Mouse (Mus musculus) MEL (cell line): ENCODE measurements around the gene Supt4a. TPM values are rescaled to one million over a fixed set of nuclear protein-coding genes. Genes with fewer than 3 reads are reported as not detected.

Source experiments
- DNase-seq: peaks from one replicate; pipeline ENCODE4 v3.0.0; 2011; ENCODE audit warnings: low read depth, low spot score
- H3K27ac ChIP-seq: 2 replicates; pipeline ENCODE4 v1.5.1; 2012; ENCODE audit warnings: low read depth, mild to moderate bottlenecking, control low read depth, low read length, moderate library complexity; ENCODE audit not compliant: control insufficient read depth
- H3K27me3 ChIP-seq, 2 experiments: fragments of 150-350 bp in 1 of 2; sonication (generic) in 1 of 2; 2 replicates each; pipeline ENCODE4 v1.6.1; 2012; ENCODE audit warnings: low read length in 2 of 2, mild to moderate bottlenecking in 2 of 2, improper control_type of control experiment in 1 of 2, moderate library complexity in 1 of 2; ENCODE audit not compliant: insufficient read depth in 2 of 2, control insufficient read depth in 1 of 2
- H3K36me3 ChIP-seq, 2 experiments: 2 replicates each; pipeline ENCODE4 v1.6.1; 2012 to 2014; ENCODE audit warnings: low read length in 2 of 2, improper control_type of control experiment in 1 of 2, inconsistent platforms in 1 of 2, mild to moderate bottlenecking in 1 of 2; ENCODE audit not compliant: insufficient read depth in 2 of 2, control insufficient read depth in 1 of 2
- H3K4me1 ChIP-seq, 2 experiments: fragments of 150-350 bp in 1 of 2; sonication (generic) in 1 of 2; 2 replicates each; pipeline ENCODE4 v1.6.1; 2012; ENCODE audit warnings: low read length in 2 of 2, improper control_type of control experiment in 1 of 2, mild to moderate bottlenecking in 1 of 2; ENCODE audit not compliant: insufficient read depth in 2 of 2, control insufficient read depth in 1 of 2
- H3K4me3 ChIP-seq, 2 experiments: fragments of 150-350 bp in 1 of 2; sonication (generic) in 1 of 2; 2 replicates each; pipeline ENCODE4 v1.5.1; 2012; ENCODE audit warnings: low read depth in 2 of 2, low read length in 2 of 2, mild to moderate bottlenecking in 2 of 2, moderate library complexity in 2 of 2, control low read depth in 1 of 2, improper control_type of control experiment in 1 of 2; ENCODE audit not compliant: control insufficient read depth in 1 of 2, insufficient read depth in 1 of 2
- H3K79me2 ChIP-seq: 2 replicates; pipeline ENCODE4 v1.6.1; 2012; ENCODE audit warnings: mild to moderate bottlenecking, low read length, moderate library complexity; ENCODE audit not compliant: control insufficient read depth, poor library complexity, insufficient read depth
- H3K9ac ChIP-seq: 2 replicates; pipeline ENCODE4 v1.6.1; 2012; ENCODE audit warnings: low read depth, mild to moderate bottlenecking, control low read depth, low read length, moderate library complexity; ENCODE audit not compliant: control insufficient read depth, poor library complexity, severe bottlenecking
- H3K9me3 ChIP-seq: fragments of 150-350 bp; sonication (generic); replicated peaks from 2 replicates; pipeline ENCODE4 v1.6.1; 2012; ENCODE audit warnings: mild to moderate bottlenecking, low read length, improper control_type of control experiment, moderate library complexity; ENCODE audit not compliant: insufficient read depth
- CHD2 ChIP-seq: IDR thresholded peaks from 2 replicates; pipeline ENCODE4 v1.6.1; 2011; ENCODE audit warnings: low read length, improper control_type of control experiment
- E2F4 ChIP-seq: IDR thresholded peaks from 2 replicates; pipeline ENCODE4 v1.6.1; 2011; ENCODE audit warnings: low read depth, low read length, improper control_type of control experiment, borderline replicate concordance
- GABPA ChIP-seq: IDR thresholded peaks from 2 replicates; pipeline ENCODE4 v1.6.1; 2012; ENCODE audit warnings: low read depth, mild to moderate bottlenecking, inconsistent platforms, low read length, improper control_type of control experiment, moderate library complexity
- JUND ChIP-seq: IDR thresholded peaks from 2 replicates; pipeline ENCODE4 v1.6.1; 2011; ENCODE audit warnings: low read depth, mild to moderate bottlenecking, improper control_type of control experiment, low read length
- KAT2A ChIP-seq: conservative IDR thresholded peaks from 2 replicates; pipeline ENCODE4 v1.6.1; 2012; ENCODE audit warnings: low read depth, low read length, improper control_type of control experiment, inconsistent platforms
- MAX ChIP-seq: IDR thresholded peaks from 2 replicates; pipeline ENCODE4 v1.6.1; 2011; ENCODE audit warnings: low read length, improper control_type of control experiment
- MEF2A ChIP-seq: IDR thresholded peaks from 2 replicates; pipeline ENCODE4 v1.6.1; 2014; ENCODE audit warnings: low read depth, mild to moderate bottlenecking, inconsistent platforms, low read length, improper control_type of control experiment; ENCODE audit not compliant: poor library complexity, insufficient replicate concordance, severe bottlenecking; ENCODE audit errors: extremely low read depth
- MXI1 ChIP-seq: IDR thresholded peaks from 2 replicates; pipeline ENCODE4 v1.6.1; 2011; ENCODE audit warnings: mild to moderate bottlenecking, low read depth, low read length, improper control_type of control experiment
- MYB ChIP-seq: IDR thresholded peaks from 2 replicates; pipeline ENCODE4 v1.6.1; 2011; ENCODE audit warnings: mild to moderate bottlenecking, low read depth, low read length, improper control_type of control experiment
- NELFE ChIP-seq: IDR thresholded peaks from 2 replicates; pipeline ENCODE4 v1.6.1; 2011; ENCODE audit warnings: low read depth, low read length, improper control_type of control experiment
- NRF1 ChIP-seq: IDR thresholded peaks from 2 replicates; pipeline ENCODE4 v1.6.1; 2014; ENCODE audit warnings: low read depth, mild to moderate bottlenecking, inconsistent platforms, low read length, improper control_type of control experiment, moderate library complexity; ENCODE audit not compliant: poor library complexity, insufficient read depth, severe bottlenecking
- POLR2A ChIP-seq, 2 experiments: IDR thresholded peaks; 2 replicates each; pipeline ENCODE4 v1.6.1; 2011 to 2012; ENCODE audit warnings: low read length in 2 of 2, mild to moderate bottlenecking in 2 of 2, control low read depth in 1 of 2, improper control_type of control experiment in 1 of 2, low read depth in 1 of 2, moderate library complexity in 1 of 2; ENCODE audit not compliant: control insufficient read depth in 1 of 2, insufficient read depth in 1 of 2, poor library complexity in 1 of 2
- POLR2AphosphoS5 ChIP-seq: IDR thresholded peaks from 2 replicates; pipeline ENCODE4 v1.6.1; 2012; ENCODE audit warnings: low read depth, borderline replicate concordance, mild to moderate bottlenecking, inconsistent platforms, low read length, moderate library complexity, mixed read lengths
- RAD21 ChIP-seq: IDR thresholded peaks from 2 replicates; pipeline ENCODE4 v1.6.1; 2011; ENCODE audit warnings: mild to moderate bottlenecking, low read depth, low read length, improper control_type of control experiment
- RCOR1 ChIP-seq: IDR thresholded peaks from 2 replicates; pipeline ENCODE4 v1.6.1; 2012; ENCODE audit warnings: low read depth, mild to moderate bottlenecking, inconsistent platforms, low read length, improper control_type of control experiment
- TAL1 ChIP-seq: IDR thresholded peaks from 2 replicates; pipeline ENCODE4 v1.6.1; 2012; ENCODE audit warnings: mild to moderate bottlenecking, inconsistent platforms, low read length, moderate library complexity, mixed read lengths
- TBP ChIP-seq: IDR thresholded peaks from 2 replicates; pipeline ENCODE4 v1.8.0; 2011; ENCODE audit warnings: low read depth, low read length, improper control_type of control experiment
- UBTF ChIP-seq: IDR thresholded peaks from 2 replicates; pipeline ENCODE4 v1.6.1; 2012; ENCODE audit warnings: low read depth, mild to moderate bottlenecking, inconsistent platforms, low read length, improper control_type of control experiment, moderate library complexity, borderline replicate concordance; ENCODE audit not compliant: insufficient read depth
- USF2 ChIP-seq, 2 experiments: IDR thresholded peaks; 2 replicates each; pipeline ENCODE4 v1.6.1; 2011 to 2012; ENCODE audit warnings: improper control_type of control experiment in 2 of 2, low read length in 2 of 2, borderline replicate concordance in 1 of 2, inconsistent platforms in 1 of 2, low read depth in 1 of 2, mild to moderate bottlenecking in 1 of 2; ENCODE audit not compliant: insufficient read depth in 1 of 2
- ZKSCAN1 ChIP-seq: IDR thresholded peaks from 2 replicates; pipeline ENCODE4 v1.6.1; 2012; ENCODE audit warnings: low read depth, mild to moderate bottlenecking, inconsistent platforms, low read length, improper control_type of control experiment, moderate library complexity
- ZMIZ1 ChIP-seq: IDR thresholded peaks from 2 replicates; pipeline ENCODE4 v1.6.1; 2012; ENCODE audit warnings: low read depth, mild to moderate bottlenecking, inconsistent platforms, low read length, improper control_type of control experiment, moderate library complexity
- polyA plus RNA-seq, 2 experiments: library from polyadenylated mRNA; stranded (reverse) in 1 of 2; unstranded in 1 of 2; fragments of >175 nt in 1 of 2; fragments of >200 nt in 1 of 2; gene quantifications; 2 replicates each; pipeline versions ENCODE4 v1.2.1 to v1.2.4; 2012; ENCODE audit warnings: low replicate concordance in 2 of 2, low read depth in 1 of 2; ENCODE audit not compliant: insufficient read length in 2 of 2, insufficient read depth in 1 of 2, missing spikeins in 1 of 2
- total RNA-seq: library from RNA; depleted of rRNA; stranded (reverse); fragments of 300-350 nt; gene quantifications from 2 replicates; pipeline ENCODE4 v1.2.3, GENCODE M21; 2012

Gene Supt4a
- total and polyA plus RNA-seq, 3 experiments = 223 to 332 TPM; not detected in 1

DNA sequence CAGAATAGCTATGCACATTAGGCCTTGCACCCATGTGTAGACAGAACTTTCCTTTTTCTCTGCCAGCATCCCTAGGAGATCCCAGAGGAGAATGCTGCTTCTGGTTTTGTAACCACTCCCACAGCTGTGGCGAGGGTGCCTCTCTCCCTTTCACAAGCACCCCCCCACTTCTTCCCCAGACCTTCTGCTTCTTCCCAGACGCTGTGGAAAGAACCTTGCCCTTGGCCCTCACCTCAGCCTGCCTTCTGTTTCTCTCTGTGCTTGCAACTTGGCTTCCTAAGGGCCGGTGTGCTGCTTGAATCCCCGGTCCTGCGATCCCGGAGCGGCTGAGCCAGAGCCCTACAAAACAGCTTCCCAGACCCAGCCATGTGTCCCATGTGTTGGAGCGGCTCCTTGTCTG, 13.7 kb downstream of the Supt4a start:
- peaks cover 62% of the 10 kb centered on the region for H3K79me2 ChIP-seq
- peak overlapping the region; percentile 47 to 54 for H3K4me3 ChIP-seq
- peak overlapping the region; percentile 82 for H3K9ac ChIP-seq
- peak; percentile 86 for DNase-seq
- no peaks in the 10 kb centered on the region for H3K27me3 ChIP-seq
- H3K4me1 ChIP-seq = peaks cover 5 to 50% of the 10 kb centered on the region in 2 experiments; a peak in 3 of 4 replicates
- H3K27ac ChIP-seq = peak overlapping the region; percentile 100
- H3K9me3 ChIP-seq = no peaks in the 10 kb centered on the region
- TF ChIP-seq NRF1 = no peak
- TF ChIP-seq POLR2AphosphoS5 = no peak
- TF ChIP-seq POLR2A (IDR thresholded peaks at IDR 0.05; ENCODE audit: control insufficient read depth in 1 of 2, insufficient read depth in 1 of 2, low read depth in 1 of 2, low read length in 2 of 2, poor library complexity in 1 of 2) = peak; percentile 36 to 56; a peak in 1 of 4 replicates
- TF ChIP-seq UBTF = 0 out of 2 replicates have a peak, but pooled peaks have one; percentile 22
- TF ChIP-seq MYB = no peak
- no peak for TF ChIP-seq CHD2
- peaks cover 0 to 36% of the 10 kb centered on the region in 2 experiments; a peak in 2 of 4 replicates for H3K36me3 ChIP-seq

DNA sequence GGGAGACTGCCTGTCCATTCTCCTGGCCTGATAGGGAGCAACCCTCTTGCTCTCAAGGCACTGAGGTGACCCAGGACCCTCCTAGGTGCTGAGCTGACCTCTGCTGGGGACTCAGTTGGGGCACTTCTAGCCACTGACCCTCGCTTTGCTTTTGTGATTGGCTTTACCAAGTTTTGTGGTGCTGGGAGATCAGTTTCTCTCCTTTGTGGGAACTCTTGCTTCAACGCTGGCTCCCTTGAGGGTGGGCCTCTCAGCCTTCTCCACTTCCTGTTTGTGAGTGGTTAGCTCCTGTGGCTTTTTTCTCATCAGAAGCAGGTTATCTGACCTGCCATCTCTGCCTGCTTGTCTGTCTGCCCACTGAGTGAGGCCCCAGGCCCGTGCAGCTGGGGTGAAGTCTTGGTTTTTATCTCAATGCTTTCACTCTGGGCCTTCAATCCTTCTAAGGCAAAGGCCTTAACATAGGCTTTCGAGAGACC, 14.2 kb downstream of the Supt4a start:
- TF ChIP-seq MYB = no peak
- TF ChIP-seq TBP = peak; percentile 96
- peak; percentile 11 to 87; a peak in 3 of 4 replicates for TF ChIP-seq POLR2A (IDR thresholded peaks at IDR 0.05; ENCODE audit: control insufficient read depth in 1 of 2, insufficient read depth in 1 of 2, low read depth in 1 of 2, low read length in 2 of 2, poor library complexity in 1 of 2)
- TF ChIP-seq UBTF = no peak
- peak; percentile 82 for TF ChIP-seq TAL1
- no peak for TF ChIP-seq ZMIZ1
- Histone ChIP-seq H3K4me1 (peaks cover 5 to 50% of the 10 kb centered on the region in 2 experiments; a peak in 3 of 4 replicates), H3K27me3 (no peaks in the 10 kb centered on the region), H3K36me3 (peaks cover 0 to 36% of the 10 kb centered on the region in 2 experiments; a peak in 2 of 4 replicates), H3K27ac (peak overlapping the region; percentile 100), H3K9ac (peak overlapping the region; percentile 82), H3K79me2 (peaks cover 67% of the 10 kb centered on the region), H3K4me3 (peak overlapping the region; percentile 47 to 54), H3K9me3 (no peaks in the 10 kb centered on the region)
- peak; percentile 98 for DNase-seq

DNA sequence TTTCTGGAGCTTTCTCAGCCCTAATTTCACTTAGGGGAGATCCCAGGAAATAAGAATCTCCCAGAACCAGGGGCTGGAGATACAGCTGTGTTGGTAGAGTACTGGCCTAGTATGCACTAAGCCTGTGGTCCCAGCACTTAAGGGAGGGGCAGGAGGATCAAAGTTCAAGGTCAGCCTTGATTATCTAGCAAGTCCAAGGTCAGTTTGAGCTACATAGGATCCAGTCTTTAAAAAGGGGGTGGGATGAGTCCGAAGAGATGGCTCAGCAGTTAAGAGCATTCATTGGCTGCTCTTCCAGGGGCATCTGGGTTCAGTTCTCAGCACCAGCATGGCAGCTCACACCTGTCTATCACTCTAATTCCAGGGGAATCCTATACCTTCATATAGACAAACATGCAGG, 15.0 kb downstream of the Supt4a start:
- TF ChIP-seq E2F4 (no peak), MAX (no peak), MEF2A (no peak), JUND (no peak), UBTF (no peak), TAL1 (no peak), ZKSCAN1 (no peak), ZMIZ1 (no peak), MXI1 (no peak), GABPA (no peak), KAT2A (no peak), TBP (no peak), POLR2A (IDR thresholded peaks at IDR 0.05; ENCODE audit: control insufficient read depth in 1 of 2, insufficient read depth in 1 of 2, low read depth in 1 of 2, low read length in 2 of 2, poor library complexity in 1 of 2) (no peak), RCOR1 (no peak), NELFE (no peak), RAD21 (no peak), NRF1 (no peak), USF2 (IDR thresholded peaks at IDR 0.05; ENCODE audit: borderline replicate concordance in 1 of 2, insufficient read depth in 1 of 2, low read depth in 1 of 2, low read length in 2 of 2) (no peak)
- H3K4me3 ChIP-seq = peak overlapping the region; percentile 9 to 39
- H3K27ac ChIP-seq = peak overlapping the region; percentile 100
- H3K36me3 ChIP-seq = peaks cover 2 to 36% of the 10 kb centered on the region in 2 experiments; a peak in 3 of 4 replicates
- H3K4me1 ChIP-seq = peaks cover 5 to 50% of the 10 kb centered on the region in 2 experiments; a peak in 3 of 4 replicates
- no peaks in the 10 kb centered on the region for H3K9me3 ChIP-seq
- DNase-seq = no peak
- H3K9ac ChIP-seq = peak overlapping the region; percentile 82
- peaks cover 75% of the 10 kb centered on the region for H3K79me2 ChIP-seq
- no peaks in the 10 kb centered on the region for H3K27me3 ChIP-seq
